Mouse (Mus musculus) kidney, adult 18-20 months (tissue): Measurements from ENCODE around the gene Osm.

Experiments
- DNase-seq: peaks from one replicate; pipeline ENCODE4 v3.0.0; 2021

Osm gene

GRCm38 (mm10) chr11:4271544-4271943 lies 35.3 kb downstream of the Osm start:
- no peak for DNase-seq

DNA sequence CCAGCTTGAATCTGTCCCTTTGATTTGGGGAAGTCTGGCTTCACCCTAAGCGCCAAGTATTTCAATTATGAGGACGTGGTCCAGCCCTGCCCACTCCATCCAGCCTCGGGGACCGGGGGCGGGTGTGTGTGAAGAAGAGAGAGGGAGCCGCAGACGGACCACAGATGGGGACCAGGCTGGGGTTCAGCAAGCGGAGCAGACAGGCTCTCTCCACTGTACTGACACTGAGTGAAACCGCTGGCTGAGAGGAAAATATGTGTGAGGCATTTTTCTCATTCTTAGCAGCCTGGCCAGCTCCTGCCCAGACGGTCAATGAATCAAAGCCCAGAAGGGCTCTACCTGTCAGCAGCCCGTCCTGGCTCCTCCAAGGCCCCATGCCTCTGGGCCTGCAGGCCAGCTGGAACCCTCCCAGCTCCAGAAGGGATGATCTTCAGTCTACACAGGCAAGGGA lies 40.2 kb downstream of the Osm start:
- no peak for DNase-seq

- no peak for DNase-seq
Observed at GRCm38 (mm10) chr11:4279909-4280308, 43.7 kb downstream of the Osm start.

- DNase-seq, result no peak
Observed at GRCm38 (mm10) chr11:4281852-4282251, 45.6 kb downstream of the Osm start.

- DNase-seq, result no peak
Observed at GRCm38 (mm10) chr11:4283627-4284026, 47.4 kb downstream of the Osm start.

GRCm38 (mm10) chr11:4289280-4289679 lies 53.1 kb downstream of the Osm start:
- no peak for DNase-seq
